Mouse (Mus musculus) embryonic fibroblast, embryonic 13.5 days (primary cell): ENCODE measurements around the gene 1110008P14Rik.

Experiments
- CTCF ChIP-seq: IDR thresholded peaks from 2 replicates; pipeline ENCODE4 v1.5.1; 2011; ENCODE audit warnings: mild to moderate bottlenecking, control low read depth, low read length, moderate library complexity, borderline replicate concordance; ENCODE audit not compliant: insufficient read depth
- POLR2A ChIP-seq: IDR thresholded peaks from 2 replicates; pipeline ENCODE4 v1.6.1; 2011; ENCODE audit warnings: low read depth, mild to moderate bottlenecking, control low read depth, low read length, moderate library complexity

- TF ChIP-seq CTCF (no peak), POLR2A (no peak)
These were observed 27.0 kb upstream of the 1110008P14Rik start for GRCm38 (mm10) chr2:32408429-32409424.
